Mouse (Mus musculus) frontal cortex, postnatal 10 days (tissue): ENCODE results near the gene Serp2.

ENCODE experiments used
- DNase-seq, 2 experiments: peaks; one replicate each; pipeline ENCODE4 v3.0.0; 2022; ENCODE audit warnings: low spot score in 2 of 2, mixed read lengths in 1 of 2

Serp2 gene

DNA sequence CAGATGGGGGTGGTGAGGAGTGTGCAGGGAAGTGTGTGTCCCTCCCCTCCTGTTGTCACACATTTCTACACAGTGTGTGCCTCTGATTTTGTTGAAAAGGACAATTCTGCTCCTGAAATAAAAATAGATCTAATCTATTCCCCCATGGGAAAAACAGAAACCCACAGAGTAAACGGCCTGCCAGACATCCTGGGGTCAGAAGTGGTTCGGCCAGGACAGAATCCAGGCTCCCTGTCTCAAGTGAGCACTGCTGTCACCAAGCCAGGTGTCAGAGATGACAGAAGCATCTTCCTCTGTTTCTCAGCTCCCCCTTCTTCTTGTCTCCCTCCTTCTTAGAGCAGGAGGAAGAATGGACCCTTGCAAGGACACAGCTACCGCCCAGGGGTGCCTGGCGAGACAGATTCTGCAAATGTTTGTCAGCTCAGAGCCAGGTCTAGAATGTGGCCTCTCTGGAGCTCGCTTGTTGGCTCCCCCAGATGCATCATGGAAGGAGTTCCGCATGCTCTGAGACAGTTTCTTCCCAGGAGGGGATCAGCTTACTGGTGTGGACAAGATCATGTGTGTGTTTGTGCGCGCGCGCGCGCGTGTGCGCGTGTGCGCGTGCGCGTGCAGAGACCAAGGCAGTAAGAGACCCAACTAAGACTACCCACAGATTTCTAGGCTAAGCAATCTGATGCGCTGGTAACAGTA lies 29.5 kb downstream of the Serp2 start:
- no peak for DNase-seq

DNA sequence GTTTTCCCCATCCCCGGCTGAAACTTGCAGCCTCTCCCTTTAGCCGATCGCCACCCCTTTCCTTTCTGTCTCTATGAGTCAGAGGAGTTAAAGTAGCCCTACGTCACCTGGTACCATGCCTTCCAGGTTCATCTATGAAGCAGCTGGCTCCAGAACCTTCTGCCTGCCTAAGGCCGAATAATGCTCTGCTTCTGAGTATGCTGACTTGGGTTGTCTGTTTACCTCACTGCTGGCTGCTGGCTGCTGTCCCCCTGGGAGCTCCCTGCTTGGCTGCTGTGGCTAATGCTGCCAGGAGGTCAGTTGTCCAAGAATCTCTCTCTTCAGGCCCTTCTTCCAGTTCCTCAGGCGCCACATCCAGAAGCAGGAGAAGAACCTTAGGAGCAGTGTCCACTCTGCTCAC lies 30.2 kb downstream of the Serp2 start:
- DNase-seq, result no peak

DNA sequence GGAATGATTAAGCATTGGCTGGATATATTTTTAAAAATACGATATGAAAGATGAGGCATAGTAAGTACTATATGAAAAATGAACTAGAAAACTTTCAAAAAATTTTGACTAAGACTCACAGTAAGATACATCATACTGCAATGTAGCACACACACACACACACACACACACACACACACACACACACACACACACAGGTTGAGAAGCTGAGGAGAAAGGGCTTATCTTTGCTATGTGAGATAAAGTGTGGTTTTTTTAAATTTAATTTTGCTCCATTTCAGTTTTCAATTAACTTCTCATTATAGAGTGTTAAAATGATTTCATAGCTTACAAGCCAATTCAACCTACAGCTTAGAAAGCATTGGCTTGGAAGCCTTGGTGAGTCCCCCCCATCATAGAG lies 33.3 kb downstream of the Serp2 start:
- DNase-seq, result no peak

DNA sequence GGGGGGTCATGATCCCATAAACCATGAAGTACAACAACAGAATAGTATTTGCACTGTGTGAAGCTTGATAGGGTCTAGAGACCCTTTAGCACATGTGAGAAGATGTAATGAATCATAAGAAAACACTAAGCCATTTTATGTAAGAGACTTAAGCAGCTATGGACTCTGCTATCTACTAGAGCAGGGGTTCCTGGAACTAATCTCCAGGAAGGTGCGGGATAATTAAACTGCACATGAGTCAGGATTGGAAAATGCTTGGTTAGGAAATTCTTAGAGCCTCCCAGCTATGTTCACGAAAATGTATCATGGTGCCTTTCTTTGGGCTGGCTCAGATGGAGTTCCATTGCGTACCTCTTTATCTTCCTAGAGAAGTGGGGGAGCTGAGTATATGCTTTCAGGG lies 35.4 kb downstream of the Serp2 start:
- DNase-seq, result no peak

DNA sequence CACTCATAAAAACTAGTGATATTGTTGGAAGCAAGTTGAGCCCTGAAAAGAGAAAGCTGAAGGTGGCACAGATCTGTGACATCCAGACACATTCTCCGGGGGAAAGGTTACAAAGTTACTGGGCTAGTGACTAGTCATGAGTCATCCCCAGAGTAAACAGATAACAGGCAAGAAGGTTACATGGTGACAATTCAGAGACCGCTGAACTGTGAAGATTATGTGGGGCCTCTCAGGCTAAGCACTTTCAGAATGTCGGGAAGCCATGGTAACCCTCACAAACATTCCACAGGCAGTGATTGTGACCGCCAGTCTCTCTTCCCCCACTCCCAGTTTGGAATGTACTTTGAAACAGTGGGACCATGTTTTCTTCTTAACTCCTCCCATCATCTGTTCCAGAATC lies 36.1 kb downstream of the Serp2 start:
- DNase-seq, result no peak

DNA sequence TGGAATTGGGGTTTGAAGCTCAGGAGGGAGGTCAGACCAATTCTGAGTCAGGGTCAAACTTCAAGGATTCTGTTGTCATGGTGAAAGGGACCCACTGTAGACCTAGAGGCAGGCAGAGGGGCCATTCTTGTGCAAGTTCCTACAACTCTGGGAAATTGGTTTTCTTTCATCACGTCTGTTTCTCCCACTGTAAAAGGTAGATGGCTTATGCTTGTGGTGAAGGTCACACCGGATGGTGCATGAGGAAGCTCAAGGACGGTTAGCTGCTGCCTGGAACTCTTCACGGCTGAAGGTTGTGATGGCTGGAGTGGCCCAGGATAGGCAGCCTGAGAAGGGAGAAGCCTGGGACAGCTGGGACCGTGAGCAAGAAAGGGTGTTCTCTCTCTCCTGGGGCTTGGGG lies 38.5 kb downstream of the Serp2 start:
- DNase-seq, result no peak

DNA sequence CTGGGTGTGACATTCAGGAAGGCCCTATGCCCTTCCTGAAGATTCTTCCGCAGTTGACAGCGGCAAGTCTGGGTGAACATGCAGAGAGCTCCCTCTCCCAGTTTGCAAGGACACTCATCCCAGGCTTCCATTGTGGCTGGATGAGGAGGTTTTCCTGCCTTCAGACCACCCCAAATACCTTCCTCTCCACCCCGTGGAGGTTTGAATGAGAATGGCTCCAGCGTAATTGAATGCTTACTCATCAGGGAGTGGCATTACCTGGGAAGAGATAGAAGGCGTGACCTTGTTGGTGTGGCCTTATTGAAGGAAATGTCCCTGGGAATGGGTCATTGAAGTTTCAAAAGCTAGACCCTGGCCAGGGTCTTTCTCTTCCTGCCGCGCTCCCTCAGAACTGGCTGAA lies 41.1 kb downstream of the Serp2 start:
- DNase-seq, result no peak

DNA sequence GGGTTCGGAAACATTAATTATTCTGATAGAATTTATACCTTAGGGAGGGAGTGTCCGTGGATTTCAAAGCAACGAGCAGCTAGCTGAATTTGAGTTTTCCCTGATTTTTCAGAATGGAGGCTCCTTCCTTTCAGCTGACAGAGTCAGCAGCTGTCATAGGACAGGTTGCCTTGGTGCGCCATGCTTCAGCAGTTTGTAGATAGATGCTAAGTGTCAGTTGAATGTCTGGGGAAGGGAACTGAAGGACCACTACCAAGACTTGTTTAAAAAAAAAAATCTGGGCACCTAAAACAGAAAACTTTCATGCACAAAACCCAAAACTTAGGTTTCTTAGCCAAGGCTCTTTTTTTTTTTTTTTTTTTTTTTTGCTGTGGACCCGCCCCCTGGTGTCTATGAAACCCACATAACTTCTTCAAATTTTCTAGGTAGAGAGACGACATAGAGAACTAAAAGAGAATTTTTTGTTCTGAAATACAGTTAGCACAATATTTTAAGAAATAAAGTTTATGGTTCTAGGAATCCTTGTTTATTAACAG lies 42.6 kb downstream of the Serp2 start:
- no peak for DNase-seq

DNA sequence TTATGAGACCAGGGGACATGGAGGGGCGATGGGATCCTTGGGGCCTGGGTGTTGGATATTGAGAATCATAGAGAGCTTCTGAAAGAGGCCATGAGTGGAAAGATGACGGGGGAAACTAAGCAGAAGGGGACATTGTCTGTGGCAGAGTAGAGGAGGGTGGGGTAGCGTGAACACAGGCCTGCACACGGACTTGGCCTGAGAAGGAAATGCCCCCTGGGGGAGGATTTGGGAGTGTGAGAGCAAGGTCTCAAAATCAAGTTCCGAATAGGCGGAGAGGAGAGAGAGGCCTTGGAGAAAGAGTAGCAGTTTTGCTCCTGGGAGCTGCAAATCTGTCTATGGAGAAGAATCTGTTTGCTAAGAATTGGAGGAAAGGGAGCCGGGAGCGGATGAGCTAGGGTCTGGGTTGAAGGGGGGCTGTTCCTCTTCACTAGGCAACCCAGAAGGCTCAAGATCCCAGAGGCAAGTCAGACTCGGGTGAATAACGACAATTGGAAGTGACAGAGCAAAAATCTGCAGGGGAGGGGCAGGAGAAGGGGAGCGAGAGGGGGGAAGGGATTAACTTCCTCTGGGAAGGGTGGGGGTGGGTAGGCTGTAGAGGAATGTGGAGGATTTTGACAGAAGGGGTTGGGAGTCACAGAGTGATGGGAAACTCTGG lies 43.2 kb downstream of the Serp2 start:
- no peak for DNase-seq

DNA sequence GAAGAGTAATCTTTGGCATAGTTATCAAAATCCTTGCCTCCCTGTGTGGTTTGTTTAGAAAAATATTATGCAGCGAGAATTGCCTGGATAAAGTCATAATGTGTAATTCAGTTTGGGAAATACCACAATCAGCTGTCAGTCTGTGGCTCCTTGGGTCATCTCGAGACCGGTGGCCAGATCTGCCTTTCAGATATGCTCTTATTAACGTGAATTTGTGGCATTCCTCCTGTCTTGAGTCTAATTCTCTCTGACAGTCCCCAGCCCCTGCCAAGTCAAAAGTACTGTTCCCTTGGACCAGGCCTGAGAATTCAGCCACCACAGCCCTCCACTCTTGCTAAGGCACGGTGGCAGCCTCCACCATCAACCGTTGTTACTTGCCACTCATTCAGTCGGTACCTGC lies 44.7 kb downstream of the Serp2 start:
- DNase-seq, result no peak

DNA sequence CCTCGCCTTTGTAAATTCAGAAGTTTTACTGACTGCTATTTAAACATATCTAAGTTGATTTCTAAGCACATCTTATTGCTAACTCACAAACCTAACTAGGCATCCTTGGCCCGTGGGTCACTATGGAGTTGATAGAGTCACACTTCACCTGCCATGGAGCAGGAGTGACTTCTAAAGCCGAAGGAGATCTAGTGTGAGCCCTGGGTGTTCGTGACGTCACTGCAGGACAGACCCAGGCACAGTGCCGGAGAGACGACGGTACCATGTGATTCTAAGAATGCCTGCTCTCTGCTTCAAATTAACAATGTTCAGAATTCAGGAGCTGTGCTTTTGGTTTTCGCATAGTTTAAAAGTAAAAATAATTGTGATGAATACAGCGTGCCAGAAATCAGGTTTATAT lies 48.0 kb downstream of the Serp2 start:
- DNase-seq, result no peak

DNA sequence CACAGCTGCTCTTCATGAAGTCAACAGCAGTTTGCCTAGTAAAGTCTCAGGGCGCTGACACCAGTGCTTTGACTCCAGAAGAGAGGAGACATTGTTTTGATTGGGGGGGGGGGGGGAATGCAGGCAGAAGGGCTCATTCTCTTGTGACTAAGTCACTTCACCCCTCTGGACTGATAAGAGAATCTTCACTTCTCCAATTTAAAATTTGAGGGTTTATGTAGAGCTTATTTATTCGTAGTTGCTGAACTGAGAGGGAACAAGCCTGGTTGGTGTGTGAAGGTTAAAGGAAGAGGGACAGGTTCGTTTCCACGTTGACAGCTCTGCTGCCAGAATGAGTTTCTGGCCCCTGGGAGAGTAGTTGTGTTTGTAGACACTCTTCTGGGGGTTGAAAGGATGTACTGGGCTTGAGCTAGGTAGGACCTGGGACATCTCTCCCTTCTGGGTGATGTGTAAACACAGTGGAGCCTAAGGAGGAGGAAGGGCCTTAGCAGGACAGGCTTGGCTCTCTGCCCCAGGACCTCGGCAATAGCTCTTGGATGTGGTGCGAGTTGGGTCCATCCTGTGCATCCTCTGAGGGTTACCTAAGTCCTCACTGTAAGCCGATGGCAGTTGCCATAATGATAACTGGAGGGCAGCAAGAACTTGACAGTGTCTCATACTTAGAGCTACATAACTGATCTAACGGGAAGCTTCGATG lies 48.7 kb downstream of the Serp2 start:
- DNase-seq, result no peak

DNA sequence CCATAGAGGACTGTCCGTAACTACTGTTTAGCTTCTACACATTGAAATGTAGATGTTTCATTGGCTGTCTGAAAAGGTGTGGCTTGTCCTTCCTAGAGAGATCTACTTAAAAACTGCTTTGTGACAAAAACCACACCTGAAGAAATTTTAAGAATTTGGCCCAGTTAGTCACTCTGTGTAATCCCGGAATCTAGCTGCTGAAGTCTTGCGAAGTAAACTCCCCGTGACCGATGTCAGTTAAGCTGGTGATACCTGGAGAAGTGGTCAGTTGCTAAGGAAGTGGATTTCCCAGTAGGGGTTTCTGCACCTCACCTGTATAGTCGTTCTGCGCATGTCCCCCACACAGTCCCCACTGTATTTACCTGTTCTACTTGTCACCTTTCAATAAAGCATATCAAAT lies 49.3 kb downstream of the Serp2 start:
- no peak for DNase-seq

DNA sequence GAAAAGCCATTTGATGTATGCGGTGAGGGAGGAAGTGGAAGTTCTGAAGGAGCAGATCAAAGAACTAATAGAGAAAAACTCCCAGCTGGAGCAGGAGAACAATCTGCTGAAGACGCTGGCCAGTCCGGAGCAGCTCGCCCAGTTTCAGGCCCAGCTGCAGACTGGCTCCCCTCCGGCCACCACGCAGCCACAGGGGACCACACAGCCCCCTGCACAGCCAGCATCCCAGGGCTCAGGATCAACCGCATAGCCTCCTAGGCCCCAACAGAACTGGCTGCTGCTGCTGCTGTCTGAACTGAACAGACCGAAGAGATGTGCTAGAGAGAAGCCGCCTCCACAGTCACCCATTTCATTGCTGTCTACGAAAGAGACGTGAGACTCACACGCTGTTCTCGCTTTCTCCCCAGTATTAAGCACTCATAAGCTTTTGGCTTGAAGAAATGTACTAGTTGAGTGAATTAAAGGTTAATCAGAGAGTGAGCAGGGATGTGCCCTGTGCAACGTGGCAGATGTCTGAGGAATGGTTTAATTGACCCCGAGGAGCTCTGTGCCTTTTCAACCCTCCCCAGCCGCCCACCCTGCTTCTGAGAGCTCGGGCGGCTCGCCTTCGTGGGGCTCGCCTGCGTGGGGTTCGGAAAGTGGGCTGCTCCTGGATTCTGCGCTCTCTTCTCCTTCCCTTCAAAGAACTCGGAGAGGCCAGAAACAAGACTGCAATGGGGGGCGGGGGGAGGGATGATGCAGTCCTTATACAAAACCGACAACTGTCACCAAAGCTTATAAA lies 50.1 kb downstream of the Serp2 start:
- peak in 1 of 2 experiments; percentile 52 for DNase-seq

DNA sequence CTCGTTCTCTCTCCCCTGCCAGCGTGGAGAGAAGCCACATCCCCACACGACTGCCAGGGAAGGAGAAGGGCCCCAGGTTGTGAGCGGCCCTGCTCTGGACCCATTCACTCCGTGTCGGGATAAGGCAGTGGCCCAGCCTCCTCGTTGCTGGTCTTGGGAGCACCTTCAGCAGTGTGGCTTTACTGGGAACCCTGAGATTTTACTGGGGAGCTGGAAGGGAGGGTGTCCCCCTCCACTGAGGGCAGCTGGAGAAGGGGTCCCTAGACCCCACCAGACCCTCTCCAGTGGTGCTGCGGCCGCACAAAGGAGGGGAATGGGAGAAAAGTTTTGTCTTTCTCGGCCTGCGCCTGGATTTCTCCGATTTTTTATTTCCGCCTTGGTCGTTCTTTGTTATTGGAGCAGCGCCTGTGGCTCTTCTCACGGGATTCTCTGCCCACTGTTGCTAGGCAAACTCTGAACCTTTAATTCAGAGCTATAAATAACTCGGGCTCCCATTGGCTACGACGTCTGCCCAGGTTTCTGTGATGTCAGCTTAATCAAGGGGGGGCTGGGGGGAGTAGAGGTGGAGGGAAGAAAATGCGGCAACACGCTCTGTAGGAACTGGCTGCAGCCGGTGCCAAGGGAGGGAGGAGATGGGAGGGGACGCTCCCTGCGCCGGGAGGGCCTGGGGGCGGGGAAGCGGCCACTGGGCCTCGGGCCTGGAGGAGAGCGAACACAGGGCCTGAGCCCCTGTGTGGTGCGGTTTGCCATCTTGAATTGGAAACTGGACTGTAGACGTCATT lies 51.1 kb downstream of the Serp2 start:
- peak; percentile 78 to 83 for DNase-seq

DNA sequence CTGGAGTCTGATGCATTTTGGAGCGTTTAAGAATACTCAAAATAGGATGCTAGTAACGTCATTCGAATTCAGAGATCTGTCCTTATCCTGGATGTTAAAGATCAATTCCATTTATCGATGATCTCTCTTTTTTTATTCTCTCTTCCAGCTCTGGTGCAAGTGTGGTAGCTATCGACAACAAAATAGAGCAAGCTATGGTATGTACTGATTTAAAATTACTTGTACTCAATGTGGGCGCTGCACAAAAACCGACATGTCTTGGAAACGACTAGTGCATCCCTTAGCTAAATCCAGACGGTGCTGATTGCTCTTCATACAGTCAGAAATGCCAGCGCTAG lies 51.6 kb downstream of the Serp2 start:
- DNase-seq, result no peak

DNA sequence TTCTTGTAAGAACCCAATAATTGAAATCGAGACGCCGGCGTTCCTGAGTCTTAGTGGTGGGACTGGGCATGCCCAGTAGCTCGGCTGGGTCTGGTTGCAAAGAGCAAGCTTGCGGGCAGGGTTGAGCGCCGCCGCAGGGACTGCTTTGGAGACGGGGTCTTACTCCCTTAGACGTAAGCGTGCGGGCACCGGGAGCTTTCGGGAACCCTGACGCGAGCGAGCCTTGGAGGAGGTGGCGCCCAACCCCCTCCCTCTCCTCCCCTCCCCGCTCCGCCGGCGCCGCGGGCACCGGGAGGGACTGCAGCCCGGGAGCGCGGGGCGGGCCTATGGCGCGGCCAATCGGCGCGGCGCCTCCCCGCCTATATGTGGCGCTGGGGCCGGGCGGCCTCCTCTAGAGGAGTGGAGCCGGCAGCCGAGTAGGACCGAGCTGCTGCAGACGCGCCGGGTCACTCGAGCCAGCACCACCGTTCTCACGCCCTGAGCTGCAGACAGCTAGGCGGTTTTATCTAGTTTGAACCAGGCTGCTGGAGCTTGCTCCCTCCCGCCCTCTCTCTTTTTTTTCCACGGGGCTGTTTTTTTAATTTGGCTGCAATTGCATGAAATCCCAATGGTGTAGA lies 52.5 kb downstream of the Serp2 start:
- peak; percentile 91 to 93 for DNase-seq

DNA sequence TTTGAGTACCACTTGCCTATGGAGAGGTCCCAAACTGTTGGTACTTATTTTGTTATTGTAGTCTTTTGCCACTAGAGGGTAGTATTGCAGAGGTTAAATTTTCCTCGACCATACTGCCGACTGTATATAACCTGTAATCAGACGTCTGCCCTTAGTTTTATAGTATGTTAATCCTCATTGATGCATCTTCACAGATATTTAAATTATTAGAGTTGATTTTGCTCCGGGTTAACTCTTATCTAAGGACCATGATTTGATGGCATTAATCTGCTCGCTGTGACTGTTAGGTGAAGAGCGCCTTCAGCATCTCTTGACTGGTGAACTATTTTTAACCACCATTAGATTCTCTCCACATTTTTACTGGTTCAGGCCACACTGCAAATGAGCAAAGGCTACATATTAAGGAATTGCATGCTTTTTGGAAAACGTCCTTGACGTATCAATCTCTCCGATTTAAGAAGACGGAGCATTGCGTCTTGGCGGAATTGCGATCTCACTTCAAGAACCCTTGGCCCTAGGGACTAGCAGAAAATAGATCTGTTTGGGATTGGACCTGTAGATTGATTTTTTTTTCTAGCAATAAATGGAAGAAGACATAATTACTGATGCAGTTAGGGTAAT lies 53.3 kb downstream of the Serp2 start:
- DNase-seq, result no peak

DNA sequence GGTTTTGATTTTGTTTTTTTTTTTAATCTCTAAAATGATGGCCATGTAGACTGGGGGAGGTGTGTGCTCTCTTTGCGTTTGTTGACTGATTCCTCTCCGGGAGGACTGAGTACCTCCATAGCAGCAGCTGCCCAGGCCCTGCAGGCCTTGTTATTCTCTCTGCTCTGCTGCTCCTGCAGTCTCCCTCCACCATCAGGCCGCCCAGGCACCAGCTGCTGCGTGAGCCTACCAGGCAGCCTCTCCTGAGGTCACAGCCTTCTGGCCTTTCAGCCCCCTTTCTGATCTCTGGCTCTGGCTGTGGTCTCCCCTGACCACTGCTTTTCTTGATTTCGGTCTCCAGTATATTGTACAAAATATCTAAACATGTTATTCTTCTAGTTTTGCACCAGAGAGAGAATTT lies 56.7 kb downstream of the Serp2 start:
- no peak for DNase-seq

DNA sequence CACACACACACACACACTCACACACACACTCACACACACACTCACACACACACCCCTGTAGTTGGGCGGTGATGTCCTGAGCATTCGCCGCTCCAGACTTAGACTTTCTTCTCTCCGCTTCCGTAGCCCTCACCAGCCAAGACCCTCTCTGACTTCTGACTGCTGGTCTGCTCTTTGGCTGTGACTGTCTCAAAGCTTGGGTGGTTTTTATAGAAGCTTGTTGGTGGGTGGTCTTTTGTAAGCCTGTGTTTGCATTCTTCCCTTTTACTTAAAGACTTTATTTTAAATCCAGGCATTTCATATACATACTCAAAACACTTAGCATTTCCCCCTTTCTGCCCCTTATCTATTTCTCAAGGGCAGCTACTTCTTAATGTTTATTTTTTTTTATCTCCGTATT lies 57.2 kb downstream of the Serp2 start:
- DNase-seq, result no peak

DNA sequence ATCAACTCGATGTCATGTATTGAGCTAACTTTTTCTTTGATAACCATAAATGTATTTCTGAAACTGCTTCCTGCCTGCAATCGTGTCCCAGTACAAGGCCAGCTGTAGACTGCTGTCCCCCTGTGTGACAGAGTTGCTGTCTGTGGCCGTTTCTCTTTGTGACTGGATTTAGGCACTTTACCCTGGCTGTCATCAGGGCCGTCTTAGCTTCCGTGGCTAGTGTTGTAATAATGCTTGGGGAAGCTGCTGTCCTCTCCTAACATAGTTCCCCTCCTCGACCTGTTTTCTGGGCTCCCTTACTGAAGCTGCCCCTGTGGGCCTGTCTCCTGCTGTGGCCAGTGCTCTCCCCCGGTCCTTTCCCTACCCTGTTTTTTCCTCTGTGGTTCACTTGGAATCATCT lies 58.5 kb downstream of the Serp2 start:
- no peak for DNase-seq
